Mouse (Mus musculus): ENCODE results near the gene Vmn1r202.
"Not testable (repeated sequence)": the region's sequence is repeated elsewhere in the genome, so short reads cannot be mapped to it uniquely, and the experiment has no call there.

The Vmn1r202 gene

GRCm38 (mm10) chr13:22505281-22505680 lies at the start of gene Vmn1r202:
TSS of gene Vmn1r202 (minus strand) at chr13:22505381.
- no peak for DNase-seq (ENCODE audit: low spot score in 2 of 2)

- DNase-seq (ENCODE audit: low spot score in 2 of 2): not testable (repeated sequence)
Measured at GRCm38 (mm10) chr13:22552898-22553297, 47.7 kb upstream of the Vmn1r202 start, which contains the start of gene Vmn1r204. TSS of gene Vmn1r204 (plus strand) at chr13:22553198.

GRCm38 (mm10) chr13:22517814-22518213 lies 12.6 kb upstream of the Vmn1r202 start, which contains the start of gene Vmn1r203:
TSS of gene Vmn1r203 (plus strand) at chr13:22518114.
- no peak for DNase-seq (ENCODE audit: low spot score in 2 of 2)

- DNase-seq (ENCODE audit: low spot score in 2 of 2): no peak
Measured at GRCm38 (mm10) chr13:22502431-22502830, 2.8 kb downstream of the Vmn1r202 start.

- DNase-seq (ENCODE audit: low spot score in 2 of 2): no peak
Measured at GRCm38 (mm10) chr13:22471623-22472022, 33.6 kb downstream of the Vmn1r202 start, which contains the start of gene Vmn1r201. TSS of gene Vmn1r201 (plus strand) at chr13:22471923.

- no peak for DNase-seq (ENCODE audit: low spot score in 2 of 2)
Measured at GRCm38 (mm10) chr13:22455145-22455544, 50.0 kb downstream of the Vmn1r202 start.

All from spleen, postnatal 10 days (tissue).